Mouse (Mus musculus): Measurements from ENCODE around the gene Osbpl9.

Osbpl9 gene

DNA sequence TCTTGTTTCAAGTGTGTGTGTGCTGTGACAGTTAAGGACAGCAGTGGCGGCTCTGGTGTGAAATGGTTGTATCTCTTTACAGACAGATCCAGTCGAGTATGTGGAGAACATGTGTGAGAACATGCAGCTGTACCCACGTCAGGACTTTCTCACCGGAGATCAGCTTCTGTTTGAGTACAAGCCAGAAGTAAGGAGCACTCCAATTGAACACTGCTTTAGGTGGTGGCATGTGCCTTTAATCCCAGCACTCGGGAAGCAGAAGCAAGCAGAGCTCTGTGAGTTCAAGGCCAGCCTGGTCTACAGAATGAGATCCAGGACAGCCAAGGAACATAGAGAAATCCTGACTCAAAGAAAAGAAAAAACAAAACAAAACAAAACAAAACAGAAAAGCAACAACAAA lies 158.8 kb downstream of the Osbpl9 start:
- DNase-seq (ENCODE audit: low spot score in 2 of 2): no peak

DNA sequence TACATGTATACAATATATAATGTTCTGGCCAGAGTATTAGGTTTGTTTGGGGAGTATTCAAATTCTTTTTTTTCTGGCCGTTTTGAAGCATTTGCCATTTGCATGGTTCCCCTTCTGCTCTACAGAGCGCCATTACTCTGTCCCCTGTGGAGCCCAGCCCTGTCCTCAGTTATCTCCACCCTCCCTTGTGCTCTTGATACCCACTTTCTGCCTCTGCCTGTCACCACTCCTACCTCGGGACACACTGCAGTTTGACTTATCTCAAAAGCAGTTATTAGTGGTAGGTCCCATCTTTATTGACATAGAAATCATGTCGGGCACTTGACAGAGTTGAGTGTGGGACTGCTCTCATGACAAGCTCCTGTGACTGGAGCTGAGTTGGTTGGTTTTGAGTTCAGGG lies 159.3 kb downstream of the Osbpl9 start:
- no peak for DNase-seq (ENCODE audit: low spot score in 2 of 2)

DNA sequence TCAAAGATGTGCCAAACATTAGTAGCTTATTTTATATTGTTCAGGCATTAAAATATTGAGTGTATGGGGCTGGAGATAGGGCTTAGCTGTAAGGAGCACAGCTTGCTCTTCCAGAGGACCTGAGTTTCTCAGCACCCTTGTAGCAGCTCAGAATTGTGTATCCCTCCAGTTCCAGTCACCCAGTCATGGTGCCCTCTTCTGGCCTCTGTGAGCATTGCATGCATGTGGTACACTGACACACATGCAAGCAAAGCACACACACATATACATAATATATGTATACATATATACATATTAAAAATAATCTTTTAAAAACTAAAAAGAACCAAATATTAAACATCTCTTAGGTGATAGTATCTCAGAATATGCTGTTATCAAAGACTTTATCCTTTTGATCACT lies 165.7 kb downstream of the Osbpl9 start:
- no peak for DNase-seq (ENCODE audit: low spot score in 2 of 2)

DNA sequence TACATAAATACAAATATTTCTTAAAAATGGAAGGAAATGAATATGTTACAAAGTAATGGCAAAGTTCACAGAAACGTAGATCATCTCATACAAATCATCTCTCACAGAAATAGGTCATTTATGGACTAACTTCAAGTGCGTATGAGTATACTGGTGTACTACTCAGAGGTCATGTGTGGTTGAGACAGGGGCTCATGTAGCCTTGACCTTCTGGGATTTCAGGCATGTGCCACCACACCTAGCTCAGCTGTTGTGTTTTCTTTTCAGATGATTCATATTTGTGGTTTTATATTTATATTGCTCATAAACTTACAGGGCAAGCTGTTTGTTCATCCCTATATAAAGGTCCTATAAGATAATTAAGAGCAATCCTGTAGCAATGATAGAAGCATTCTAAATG lies 171.8 kb downstream of the Osbpl9 start:
- DNase-seq (ENCODE audit: low spot score in 2 of 2): no peak

DNA sequence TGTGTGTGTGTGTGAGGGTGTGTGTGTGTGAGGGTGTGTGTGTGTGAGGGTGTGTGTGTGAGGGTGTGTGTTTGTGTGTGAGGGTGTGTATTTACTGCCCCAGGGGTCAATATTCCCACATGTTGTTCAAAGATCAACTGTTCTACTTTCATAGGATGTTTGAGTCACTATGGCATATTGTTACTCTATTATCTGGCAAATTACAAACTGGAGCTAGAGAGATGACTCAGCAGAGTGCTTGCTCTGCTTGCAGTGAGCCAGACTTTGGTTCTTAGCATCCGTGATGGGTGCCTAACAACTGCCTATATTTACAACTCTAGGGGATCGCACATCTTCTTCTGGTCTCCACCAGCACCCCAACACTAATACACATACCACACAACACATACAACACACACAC lies 172.2 kb downstream of the Osbpl9 start:
- DNase-seq (ENCODE audit: low spot score in 2 of 2): no peak

DNA sequence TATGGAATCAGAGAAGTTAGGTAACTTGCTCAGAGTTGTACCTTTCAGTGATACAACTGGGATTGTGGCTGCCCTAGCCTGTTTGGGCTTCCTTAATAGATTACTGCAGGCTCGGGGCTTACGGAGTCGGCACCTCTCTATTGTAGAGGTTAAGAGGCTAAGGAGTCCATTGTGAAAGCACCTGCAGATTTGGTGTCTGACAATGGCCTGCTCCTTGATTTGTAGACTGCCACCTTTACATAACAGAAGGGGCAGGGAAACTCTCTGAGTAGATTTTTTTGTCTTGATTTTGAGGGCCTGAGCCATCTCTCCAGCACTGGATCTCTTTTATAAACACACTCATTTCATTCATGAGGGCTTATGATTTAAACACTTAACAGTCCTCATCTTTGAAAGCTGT lies 175.5 kb downstream of the Osbpl9 start:
- DNase-seq (ENCODE audit: low spot score in 2 of 2): no peak

DNA sequence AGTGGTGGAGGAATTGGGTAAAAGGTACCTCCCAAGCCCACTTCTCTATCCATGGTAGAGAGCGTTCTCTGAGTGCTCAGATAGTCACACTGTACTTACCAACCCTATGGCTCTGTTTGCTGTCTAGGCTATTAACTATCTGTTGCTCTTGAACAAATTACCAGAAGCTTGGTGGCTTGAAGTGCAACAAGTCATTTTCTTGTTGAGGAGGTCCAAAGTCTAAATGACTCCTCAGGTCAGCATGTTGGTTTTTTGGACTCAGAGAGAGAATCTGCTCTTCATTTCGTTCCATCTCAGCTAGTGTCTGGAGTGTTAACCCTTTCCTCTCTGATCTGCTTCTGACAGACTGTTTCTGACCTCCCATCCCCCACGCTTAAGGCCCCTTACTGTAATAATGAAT lies 177.0 kb downstream of the Osbpl9 start:
- no peak for DNase-seq (ENCODE audit: low spot score in 2 of 2)

DNA sequence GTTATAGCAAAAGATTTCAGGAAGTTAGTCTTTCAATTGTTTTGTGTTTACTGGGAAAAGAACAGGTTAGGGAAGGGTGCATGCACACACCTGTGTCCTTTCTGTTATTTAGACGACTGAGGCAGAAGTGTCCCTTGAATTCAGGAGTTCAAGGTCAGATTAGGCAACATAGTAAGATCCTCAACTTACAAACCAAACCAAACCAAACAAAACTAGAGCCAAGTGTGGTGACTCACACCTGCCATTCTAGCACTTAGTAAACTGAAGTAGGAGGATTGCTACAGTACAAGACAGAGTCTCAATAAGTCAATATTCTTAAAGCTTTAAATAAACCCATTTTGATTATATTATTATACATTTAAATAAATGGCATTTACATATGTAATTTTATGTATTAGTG lies 180.1 kb downstream of the Osbpl9 start:
- DNase-seq (ENCODE audit: low spot score in 2 of 2): no peak

DNA sequence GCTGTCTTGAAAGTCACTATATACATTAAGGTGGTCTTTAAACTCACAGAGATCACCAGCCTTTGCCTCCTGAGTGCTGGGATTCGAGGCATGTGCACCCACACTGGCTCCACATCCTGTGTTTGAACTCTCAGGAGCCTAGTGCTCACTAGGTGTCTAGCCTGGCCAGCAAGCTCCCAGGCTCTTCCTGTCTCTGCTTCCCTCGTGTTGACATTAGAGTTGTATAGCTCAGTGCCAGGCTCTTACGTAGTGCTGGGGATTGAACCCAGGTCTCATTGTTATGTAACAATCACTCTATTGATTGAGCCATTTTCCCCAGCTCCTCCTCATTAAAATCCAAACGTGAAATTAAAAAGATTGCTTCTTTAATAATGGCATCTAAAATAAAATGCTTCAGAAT lies 182.8 kb downstream of the Osbpl9 start:
- no peak for DNase-seq (ENCODE audit: low spot score in 2 of 2)

DNA sequence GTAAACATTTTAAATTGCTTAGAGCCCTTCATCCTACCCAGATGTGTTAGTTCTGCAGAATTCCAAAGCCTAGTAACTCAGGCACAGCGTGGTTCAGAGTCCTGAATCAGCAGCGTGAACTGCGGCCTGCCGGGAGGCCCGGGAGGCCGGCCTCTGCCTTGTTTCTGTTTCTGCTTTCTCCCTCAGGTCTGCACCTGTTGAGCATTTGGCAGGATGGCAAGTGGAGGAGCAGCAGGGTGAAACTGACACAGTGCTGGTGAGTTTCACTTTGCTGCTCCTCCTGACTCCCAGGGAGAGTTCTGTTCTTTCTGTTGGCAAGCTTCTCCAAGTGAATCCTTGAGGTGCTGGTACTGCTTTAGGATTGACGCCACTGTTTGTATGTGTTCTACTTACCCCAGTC lies 184.6 kb downstream of the Osbpl9 start:
- DNase-seq (ENCODE audit: low spot score in 2 of 2): no peak

DNA sequence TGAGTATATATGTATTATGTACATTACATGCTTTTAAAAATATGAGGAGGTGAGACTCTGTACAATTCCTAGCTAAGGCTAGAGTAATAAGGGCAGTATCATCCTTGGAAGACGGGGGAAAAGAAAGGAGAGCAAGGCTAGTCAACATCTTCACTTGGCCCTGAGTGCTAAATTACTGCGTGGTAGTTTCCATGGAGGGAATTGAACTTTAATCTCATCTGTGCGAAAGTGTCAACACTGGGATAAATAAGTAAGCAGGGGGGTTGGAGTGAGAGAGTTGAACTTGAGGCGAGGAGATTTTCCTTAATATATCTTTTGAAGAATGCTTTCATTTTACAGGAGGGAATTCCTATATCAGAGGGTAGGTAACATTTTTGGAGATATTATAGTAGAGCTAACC lies 188.0 kb downstream of the Osbpl9 start:
- no peak for DNase-seq (ENCODE audit: low spot score in 2 of 2)
